Mouse (Mus musculus) neural tube, embryonic 11.5 days (tissue): Measurements from ENCODE around the gene Dram2. TPM values are rescaled to one million over a fixed set of nuclear protein-coding genes. Genes with fewer than 3 reads are reported as not detected.
"Not testable (repeated sequence)": the region's sequence is repeated elsewhere in the genome, so short reads cannot be mapped to it uniquely, and the experiment has no call there.

Experiments used
- ATAC-seq: fragments of 200-750 bp; cut with Nextera tagmentation; 2 replicates; pipeline ENCODE4 v1.8.0; 2017; ENCODE audit warnings: moderate number of reproducible peaks, mild to moderate bottlenecking, moderate TSS enrichment, moderate library complexity; ENCODE audit not compliant: insufficient read depth, low FRiP score, low TSS enrichment
- DNase-seq: peaks from one replicate; pipeline ENCODE4 v3.0.0-alpha.2; 2015; ENCODE audit warnings: low spot score
- H3K27ac ChIP-seq: fragments of 300-500 bp; sonication (generic); 2 replicates; pipeline ENCODE4 v1.5.1; 2014; ENCODE audit warnings: low read depth, mild to moderate bottlenecking, low read length
- H3K27me3 ChIP-seq: fragments of 300-500 bp; sonication (generic); 2 replicates; pipeline ENCODE4 v1.6.1; 2014; ENCODE audit warnings: mild to moderate bottlenecking, low read length, mixed read lengths; ENCODE audit not compliant: control insufficient read depth, insufficient read depth
- H3K36me3 ChIP-seq: fragments of 300-500 bp; sonication (generic); 2 replicates; pipeline ENCODE4 v1.6.1; 2014; ENCODE audit warnings: mild to moderate bottlenecking, low read length, moderate library complexity, mixed read lengths; ENCODE audit not compliant: control insufficient read depth, insufficient read depth
- H3K4me1 ChIP-seq: fragments of 300-500 bp; sonication (generic); 2 replicates; pipeline ENCODE4 v1.6.1; 2014; ENCODE audit warnings: low read length, mixed read lengths; ENCODE audit not compliant: control insufficient read depth, insufficient read depth
- H3K4me2 ChIP-seq: fragments of 300-500 bp; sonication (generic); 2 replicates; pipeline ENCODE4 v1.6.1; 2014; ENCODE audit warnings: low read depth, mild to moderate bottlenecking, moderate library complexity
- H3K4me3 ChIP-seq: fragments of 300-500 bp; sonication (generic); 2 replicates; pipeline ENCODE4 v1.5.1; 2014; ENCODE audit warnings: low read depth, low read length
- H3K9ac ChIP-seq: fragments of 300-500 bp; sonication (generic); 2 replicates; pipeline ENCODE4 v1.6.1; 2014; ENCODE audit warnings: mild to moderate bottlenecking, low read length
- H3K9me3 ChIP-seq: fragments of 300-500 bp; sonication (generic); 2 replicates; pipeline ENCODE4 v1.6.1; 2016; ENCODE audit warnings: low read length; ENCODE audit not compliant: control insufficient read depth
- WGBS: fragments of 180-500 bp; shearing (Covaris S2); extraction: QIAGEN DNeasy Blood & Tissue Kit; methylation state at CpG from one replicate; pipeline ENCODE4 v1.1.7; 2014; 5-methylcytosine and 5-hydroxymethylcytosine counted together
- polyA plus RNA-seq: library from polyadenylated mRNA; unstranded; fragments of >200 nt; fragmentation: Nextera tagmentation; extraction: Ambion mirVana; gene quantifications from 2 replicates; pipeline ENCODE4 v1.2.1, GENCODE M21; 2014

Dram2 gene
- polyA plus RNA-seq, 1 experiment from 2014 or later: 56.6 TPM

- 86% methylated on average over 4 of the region's 4 CpGs for WGBS
Measured at GRCm38 (mm10) chr3:106593631-106594030, 46.0 kb downstream of the Dram2 start.

GRCm38 (mm10) chr3:106618103-106618502, 70.5 kb downstream of the Dram2 start:
- Histone ChIP-seq H3K4me3 (no peak overlapping the region), H3K9ac (no peak overlapping the region), H3K36me3 (no peaks in the 10 kb centered on the region), H3K27me3 (no peaks in the 10 kb centered on the region), H3K4me2 (no peak overlapping the region), H3K4me1 (no peaks in the 10 kb centered on the region), H3K27ac (no peak overlapping the region), H3K9me3 (no peaks in the 10 kb centered on the region)
- DNase-seq (no peak), ATAC-seq (no peak)
- 80% methylated on average over 1 of the region's 1 CpGs for WGBS

More at GRCm38 (mm10) chr3:106593631-106594030, 46.0 kb downstream of the Dram2 start:
- H3K9me3 ChIP-seq, H3K4me3 ChIP-seq, H3K27me3 ChIP-seq, H3K9ac ChIP-seq, ATAC-seq, H3K4me2 ChIP-seq, H3K27ac ChIP-seq, H3K4me1 ChIP-seq, H3K36me3 ChIP-seq: not testable (repeated sequence)
- DNase-seq: peak; percentile 71

Other genes starting within 250 kb of the Dram2 start
- gene Chil6, start 141.6 kb upstream of the Dram2 start, polyA plus RNA-seq: not detected in 2 replicates
- gene Dennd2d, start 65.4 kb upstream of the Dram2 start, polyA plus RNA-seq: 0.99 and 1.4 TPM in 2 replicates
- gene Cept1, start within 50 bp of the Dram2 start, polyA plus RNA-seq: 39.6 and 50.6 TPM in 2 replicates
- 16.7 and 17.9 TPM in 2 replicates for gene Lrif1, start 137.2 kb downstream of the Dram2 start, polyA plus RNA-seq
- 2.2 and 3.0 TPM in 2 replicates for gene Cd53, start 242.4 kb downstream of the Dram2 start, polyA plus RNA-seq